Mouse (Mus musculus) hindbrain, embryonic 12.5 days (tissue): ENCODE results near the gene Plxdc1. TPM values are rescaled to one million over a fixed set of nuclear protein-coding genes. Genes with fewer than 3 reads are reported as not detected.

Experiments
- ATAC-seq: fragments of 200-750 bp; cut with Nextera tagmentation; 2 replicates; pipeline ENCODE4 v1.8.0; 2017; ENCODE audit warnings: moderate TSS enrichment; ENCODE audit not compliant: low FRiP score
- H3K27ac ChIP-seq: fragments of 300-500 bp; sonication (generic); 2 replicates; pipeline ENCODE4 v1.5.1; 2016; ENCODE audit warnings: mild to moderate bottlenecking
- H3K27me3 ChIP-seq: fragments of 300-500 bp; sonication (generic); 2 replicates; pipeline ENCODE4 v1.6.1; 2016; ENCODE audit warnings: mild to moderate bottlenecking
- H3K36me3 ChIP-seq: fragments of 300-500 bp; sonication (generic); 2 replicates; pipeline ENCODE4 v1.6.1; 2016; ENCODE audit warnings: mild to moderate bottlenecking
- H3K4me1 ChIP-seq: fragments of 300-500 bp; sonication (generic); 2 replicates; pipeline ENCODE4 v1.6.1; 2016
- H3K4me2 ChIP-seq: fragments of 300-500 bp; sonication (generic); replicated peaks from 2 replicates; pipeline ENCODE4 v1.6.1; 2016; ENCODE audit warnings: mild to moderate bottlenecking
- H3K4me3 ChIP-seq: fragments of 300-500 bp; sonication (generic); 2 replicates; pipeline ENCODE4 v1.5.1; 2016; ENCODE audit warnings: mild to moderate bottlenecking
- H3K9ac ChIP-seq: fragments of 300-500 bp; sonication (generic); 2 replicates; pipeline ENCODE4 v1.6.1; 2016; ENCODE audit warnings: mild to moderate bottlenecking, moderate library complexity
- H3K9me3 ChIP-seq: fragments of 300-500 bp; sonication (generic); replicated peaks from 2 replicates; pipeline ENCODE4 v1.6.1; 2016; ENCODE audit warnings: mild to moderate bottlenecking
- WGBS: fragments of 180-500 bp; shearing (Covaris S2); methylation state at CpG from one replicate; pipeline ENCODE4 v1.1.7; 2016; 5-methylcytosine and 5-hydroxymethylcytosine counted together
- polyA plus RNA-seq: library from polyadenylated mRNA; unstranded; fragments of >200 nt; fragmentation: Nextera tagmentation; extraction: Ambion mirVana; gene quantifications from 2 replicates; pipeline ENCODE4 v1.2.1, GENCODE M21; 2016

The Plxdc1 gene
- polyA plus RNA-seq, 1 experiment from 2014 or later: 0.26 TPM

GRCm38 (mm10) chr11:98022555-98023371 is 36.5 kb upstream of the Plxdc1 start, which contains the start of gene Cacnb1:
Gene Cacnb1, minus strand, starts transcription at chr11:98023034.
- peak; percentile 49 for ATAC-seq
- Histone ChIP-seq H3K4me1 (peaks cover 55% of the 10 kb centered on the region), H3K4me3 (peak within 1 kb of the TSS; percentile 56), H3K36me3 (peaks cover 6% of the 10 kb centered on the region; the same call in 1 of the 2 replicates), H3K9me3 (no peaks in the 10 kb centered on the region), H3K27ac (peak within 1 kb of the TSS; percentile 91), H3K9ac (peak within 1 kb of the TSS; percentile 76), H3K4me2 (peak within 1 kb of the TSS; percentile 78), H3K27me3 (no peaks in the 10 kb centered on the region)
- 1% methylated on average over 42 of the region's 52 CpGs for WGBS

DNA sequence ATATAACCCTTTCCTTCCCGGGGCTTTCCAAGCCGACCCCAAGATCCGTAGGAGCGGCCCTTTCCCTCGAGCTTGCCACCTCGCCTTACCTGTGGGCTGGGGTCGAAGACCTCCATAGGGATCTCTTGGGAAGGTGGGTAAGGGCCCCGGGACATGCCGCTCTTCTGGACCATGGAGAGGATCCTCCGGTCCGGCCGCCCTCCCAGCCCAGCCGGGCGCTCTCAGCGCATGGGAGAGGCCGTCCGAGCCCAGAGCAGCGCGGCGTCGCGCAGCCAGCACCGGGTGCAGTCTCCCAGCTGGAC is 36.0 kb upstream of the Plxdc1 start:
- Histone ChIP-seq H3K4me2 (peak overlapping the region; percentile 78), H3K9ac (peak overlapping the region; percentile 76), H3K36me3 (peaks cover 11% of the 10 kb centered on the region), H3K27me3 (no peaks in the 10 kb centered on the region), H3K9me3 (no peaks in the 10 kb centered on the region), H3K4me3 (peak overlapping the region; percentile 56), H3K27ac (peak overlapping the region; percentile 91), H3K4me1 (peaks cover 53% of the 10 kb centered on the region)
- under 1% methylated on average over 20 of the region's 23 CpGs for WGBS
- peak; percentile 46 for ATAC-seq

DNA sequence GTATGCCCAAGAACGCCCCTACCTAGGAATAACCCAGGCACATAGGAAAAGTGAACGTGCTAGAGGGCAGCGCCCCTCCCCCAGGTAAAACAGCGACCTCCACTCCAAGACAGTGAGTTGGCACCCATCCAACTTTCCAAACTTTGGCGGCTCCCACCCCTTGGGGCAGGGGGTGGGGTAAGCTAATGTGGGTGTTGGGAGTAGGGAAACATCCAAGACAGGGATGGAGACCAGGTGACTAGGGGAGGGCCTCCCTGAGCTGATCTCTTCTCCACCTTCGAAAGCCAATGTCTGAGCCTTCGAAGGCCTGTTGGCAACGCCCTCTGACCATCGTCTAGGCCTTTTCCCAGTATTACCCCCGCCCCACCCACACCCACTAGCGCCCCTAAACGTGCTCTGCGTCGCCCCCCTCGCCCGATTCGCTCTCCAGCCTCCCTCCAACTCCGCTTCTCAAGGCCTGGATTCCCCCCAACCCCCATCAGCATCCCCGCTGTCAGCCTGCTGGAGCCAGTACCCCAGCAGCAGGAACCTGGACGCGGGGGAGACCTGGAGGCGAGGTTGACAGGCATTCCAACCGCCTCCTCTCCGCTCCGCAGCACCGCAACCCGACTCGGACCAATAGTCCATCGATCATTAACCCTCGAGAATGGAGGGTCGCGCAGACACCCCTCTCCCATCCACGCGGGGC is 35.5 kb upstream of the Plxdc1 start:
- H3K27me3 ChIP-seq: no peaks in the 10 kb centered on the region
- ATAC-seq: peak; percentile 26
- peak overlapping the region; percentile 56 for H3K4me3 ChIP-seq
- 5% methylated on average over 31 of the region's 34 CpGs for WGBS
- H3K9me3 ChIP-seq: no peaks in the 10 kb centered on the region
- H3K9ac ChIP-seq: peak overlapping the region; percentile 76
- H3K36me3 ChIP-seq: peaks cover 16% of the 10 kb centered on the region
- H3K4me1 ChIP-seq: peaks cover 53% of the 10 kb centered on the region
- peak overlapping the region; percentile 91 for H3K27ac ChIP-seq
- peak overlapping the region; percentile 78 for H3K4me2 ChIP-seq

DNA sequence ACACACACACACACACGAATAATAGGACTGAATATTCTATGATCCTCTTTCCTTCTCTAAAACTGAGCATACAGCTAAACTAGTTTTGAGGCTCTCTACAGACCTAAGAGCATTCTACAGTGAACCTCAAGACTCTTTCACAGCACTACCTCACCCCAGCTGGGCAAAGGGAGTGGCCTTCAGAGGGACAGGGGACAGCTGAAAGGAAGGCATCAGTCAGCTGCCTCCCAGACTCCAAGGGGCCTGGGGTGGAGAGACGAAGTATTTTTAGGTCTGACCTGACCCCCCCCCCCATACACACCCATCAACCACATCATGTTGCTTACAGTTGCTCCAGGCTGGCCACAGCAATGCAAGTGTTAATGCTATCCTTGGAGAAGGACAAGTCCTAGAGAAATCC is 34.9 kb upstream of the Plxdc1 start:
- Histone ChIP-seq H3K27me3 (no peaks in the 10 kb centered on the region), H3K27ac (0 out of 2 replicates have a peak overlapping the region, but pooled peaks have one; percentile 91), H3K9me3 (no peaks in the 10 kb centered on the region), H3K36me3 (peaks cover 22% of the 10 kb centered on the region), H3K4me1 (peaks cover 53% of the 10 kb centered on the region), H3K4me2 (peak overlapping the region; percentile 78), H3K4me3 (peak overlapping the region; percentile 56), H3K9ac (peak overlapping the region; percentile 76)
- 45% methylated on average over 2 of the region's 2 CpGs for WGBS
- no peak for ATAC-seq

- Histone ChIP-seq H3K36me3 (peaks cover 26% of the 10 kb centered on the region), H3K9me3 (no peaks in the 10 kb centered on the region), H3K27me3 (no peaks in the 10 kb centered on the region), H3K27ac (peak overlapping the region; percentile 83; the same call in 1 of the 2 replicates), H3K4me2 (peak overlapping the region; percentile 78), H3K4me1 (peaks cover 49% of the 10 kb centered on the region), H3K4me3 (peak overlapping the region; percentile 56), H3K9ac (peak overlapping the region; percentile 76; the same call in 1 of the 2 replicates)
- ATAC-seq: no peak
- WGBS: 60% methylated on average over 1 of the region's 1 CpGs
Measured at GRCm38 (mm10) chr11:98020710-98021109, 34.5 kb upstream of the Plxdc1 start.

- Histone ChIP-seq H3K4me2 (peak overlapping the region; percentile 78), H3K36me3 (peaks cover 32% of the 10 kb centered on the region), H3K4me3 (peak overlapping the region; percentile 56), H3K9ac (peak overlapping the region; percentile 53), H3K9me3 (no peaks in the 10 kb centered on the region), H3K4me1 (peaks cover 45% of the 10 kb centered on the region), H3K27ac (peak overlapping the region; percentile 83), H3K27me3 (no peaks in the 10 kb centered on the region)
- WGBS: 22% methylated on average over 8 of the region's 8 CpGs
- ATAC-seq: peak; percentile 27; the same call in 1 of the 2 replicates
Measured at GRCm38 (mm10) chr11:98019883-98020610, 33.8 kb upstream of the Plxdc1 start.

DNA sequence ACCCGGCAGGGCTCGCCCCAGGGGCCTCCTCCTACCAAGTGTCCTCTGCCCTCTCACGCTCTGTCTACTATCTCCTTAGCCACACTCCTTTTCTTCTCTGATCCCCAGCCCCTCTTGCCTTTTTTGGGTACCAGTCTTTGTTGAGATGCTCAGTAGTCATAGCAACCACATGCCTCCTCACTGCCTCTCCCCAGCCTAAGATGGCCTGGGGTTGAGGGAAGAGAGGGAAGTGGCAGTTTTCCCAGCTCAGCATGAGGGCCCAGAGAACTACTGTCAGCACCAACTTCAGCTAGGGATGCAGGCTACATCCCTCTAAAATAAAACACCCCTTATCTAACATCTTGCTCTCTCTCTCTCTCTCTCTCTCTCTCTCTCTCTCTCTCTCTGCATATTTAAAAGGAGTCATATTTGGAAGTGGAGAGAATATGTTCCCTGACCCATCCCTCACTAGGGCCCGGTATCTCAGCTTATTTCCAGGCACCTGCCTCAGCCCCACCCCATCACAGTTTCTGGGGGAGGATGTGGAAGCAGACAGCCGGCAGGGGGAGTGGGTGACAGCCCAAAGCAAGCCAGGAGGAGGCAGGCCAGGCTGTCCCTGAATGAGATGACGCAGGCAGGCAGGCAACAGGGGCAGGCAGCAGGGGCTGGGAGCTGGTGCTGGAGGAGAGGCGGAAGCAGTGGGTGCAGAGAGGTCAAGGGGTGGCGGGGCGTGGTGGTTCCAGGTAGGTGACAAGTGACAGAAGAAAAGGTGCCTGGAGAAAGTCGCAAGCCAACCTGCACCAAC is 32.8 kb upstream of the Plxdc1 start:
- Histone ChIP-seq H3K27ac (peak overlapping the region; percentile 83), H3K4me2 (peak overlapping the region; percentile 78)
- no peak for ATAC-seq

GRCm38 (mm10) chr11:98018222-98018621 is 32.0 kb upstream of the Plxdc1 start:
- no peaks in the 10 kb centered on the region for H3K27me3 ChIP-seq
- no peak overlapping the region for H3K4me3 ChIP-seq
- no peak for ATAC-seq
- no peak overlapping the region for H3K27ac ChIP-seq
- H3K9me3 ChIP-seq: no peaks in the 10 kb centered on the region
- 0 out of 2 replicates have a peak overlapping the region, but pooled peaks have one; percentile 10 for H3K9ac ChIP-seq
- 75% methylated on average over 6 of the region's 6 CpGs for WGBS
- no peak overlapping the region for H3K4me2 ChIP-seq
- peaks cover 41% of the 10 kb centered on the region for H3K4me1 ChIP-seq
- peaks cover 42% of the 10 kb centered on the region for H3K36me3 ChIP-seq

More for the DNA sequence above, 32.8 kb upstream of the Plxdc1 start:
- no peaks in the 10 kb centered on the region for H3K27me3 ChIP-seq
- 21% methylated on average over 10 of the region's 10 CpGs for WGBS
- no peaks in the 10 kb centered on the region for H3K9me3 ChIP-seq
- peak overlapping the region; percentile 53 for H3K9ac ChIP-seq
- peaks cover 40% of the 10 kb centered on the region for H3K36me3 ChIP-seq
- peaks cover 45% of the 10 kb centered on the region for H3K4me1 ChIP-seq
- H3K4me3 ChIP-seq: 0 out of 2 replicates have a peak overlapping the region, but pooled peaks have one; percentile 2

DNA sequence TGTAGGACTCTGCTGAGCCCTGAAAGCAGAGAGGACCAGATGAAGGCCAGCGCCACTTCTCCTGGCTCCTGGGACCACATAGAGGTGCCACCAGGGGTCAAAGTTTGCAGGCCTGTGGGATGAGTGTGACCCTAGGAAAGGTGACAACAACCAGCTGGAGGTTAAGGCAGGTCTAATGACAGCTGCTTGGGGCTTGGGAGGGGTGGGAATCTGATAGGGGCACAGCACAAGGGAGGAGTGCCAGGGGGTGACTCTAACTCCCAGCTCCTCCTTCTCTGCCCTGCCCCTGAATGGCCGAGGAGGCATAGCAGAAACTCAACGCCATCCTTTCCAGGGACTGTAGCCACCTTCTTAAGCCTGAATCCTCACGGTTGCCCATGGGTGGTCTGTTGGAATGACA is 30.6 kb upstream of the Plxdc1 start:
- Histone ChIP-seq H3K27ac (no peak overlapping the region), H3K9me3 (no peaks in the 10 kb centered on the region), H3K4me2 (no peak overlapping the region), H3K27me3 (no peaks in the 10 kb centered on the region), H3K4me3 (no peak overlapping the region), H3K4me1 (peaks cover 44% of the 10 kb centered on the region), H3K36me3 (peaks cover 51% of the 10 kb centered on the region), H3K9ac (no peak overlapping the region)
- 69% methylated on average over 4 of the region's 4 CpGs for WGBS
- ATAC-seq: no peak

DNA sequence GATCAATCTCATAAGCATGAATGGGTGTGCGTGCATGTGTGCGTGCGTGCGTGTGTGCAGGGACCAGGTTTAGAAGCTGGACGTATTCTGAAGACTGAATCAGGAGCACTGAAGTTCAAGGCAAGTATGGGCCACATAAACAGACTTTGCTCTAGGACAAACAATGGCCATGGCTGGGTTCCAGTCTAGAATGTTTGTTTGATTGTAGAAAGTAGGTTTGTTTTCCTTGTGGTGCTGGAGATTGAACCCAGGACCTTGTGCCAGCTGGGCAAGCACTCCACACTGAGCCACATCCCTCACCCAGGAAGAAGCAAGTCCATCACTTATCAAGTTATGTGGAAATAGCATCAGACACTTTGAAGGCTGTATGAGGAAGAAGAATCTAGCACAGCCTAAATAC is 29.9 kb upstream of the Plxdc1 start:
- H3K27me3 ChIP-seq: no peaks in the 10 kb centered on the region
- no peak overlapping the region for H3K4me2 ChIP-seq
- no peak for ATAC-seq
- peaks cover 51% of the 10 kb centered on the region for H3K36me3 ChIP-seq
- no peak overlapping the region for H3K27ac ChIP-seq
- peaks cover 38% of the 10 kb centered on the region for H3K4me1 ChIP-seq
- no peaks in the 10 kb centered on the region for H3K9me3 ChIP-seq
- WGBS: 91% methylated on average over 5 of the region's 5 CpGs
- no peak overlapping the region for H3K4me3 ChIP-seq
- H3K9ac ChIP-seq: no peak overlapping the region

- Histone ChIP-seq H3K4me3 (no peak overlapping the region), H3K27ac (no peak overlapping the region), H3K36me3 (peaks cover 74% of the 10 kb centered on the region), H3K9me3 (no peaks in the 10 kb centered on the region), H3K27me3 (no peaks in the 10 kb centered on the region), H3K9ac (no peak overlapping the region), H3K4me1 (peaks cover 7% of the 10 kb centered on the region; the same call in 1 of the 2 replicates), H3K4me2 (no peak overlapping the region)
- ATAC-seq: no peak
- WGBS: 86% methylated on average over 10 of the region's 10 CpGs
Measured at GRCm38 (mm10) chr11:98012831-98013230, 26.6 kb upstream of the Plxdc1 start.
